Comparison of ENCODE assay signal across 9 mouse cellular contexts in genomic region chr1:192711779-192712348, GRCm38 (mm10). TPM values are rescaled to one million over a fixed set of nuclear protein-coding genes. Genes with fewer than 3 reads are reported as not detected.
A peak's percentile ranks its signal among the peaks of the same experiment; 100 is the strongest.
DNase-seq lines count a peak whose midpoint lies in the region; ATAC-seq and TF ChIP-seq lines count a peak whose summit lies in the region.
"Had no signal": no experiment of that assay in that cellular context is flagged by ENCODE, and none has a peak within 500 bp of the region (broad histone marks: within the 10 kb centered on the region; RNA-seq: fewer than 3 reads in every experiment).

No protein-coding gene starts in this region.

- no peak for ATAC-seq in intestine, postnatal 0 days
- ATAC-seq in intestine, embryonic 15.5 days: no peak

- no peaks in the 10 kb centered on the region for H3K27me3 ChIP-seq in intestine, postnatal 0 days (replicated peaks; ENCODE audit: control insufficient read depth, insufficient read depth, low read length)
- H3K27me3 ChIP-seq in intestine, embryonic 15.5 days (replicated peaks): no peaks in the 10 kb centered on the region
- H3K27me3 ChIP-seq: liver, embryonic 15.5 days had no signal

- H3K4me1 ChIP-seq in intestine, postnatal 0 days (replicated peaks; ENCODE audit: control insufficient read depth, insufficient read depth, low read length): no peaks in the 10 kb centered on the region
- H3K4me1 ChIP-seq in intestine, embryonic 15.5 days (replicated peaks): no peaks in the 10 kb centered on the region
- H3K4me1 ChIP-seq: liver, embryonic 15.5 days had no signal

- TF ChIP-seq CTCF in intestine, postnatal 0 days (IDR thresholded peaks at IDR 0.05; ENCODE audit: low read depth): peak; percentile 86

- no peaks in the 10 kb centered on the region for H3K9me3 ChIP-seq in intestine, postnatal 0 days (ENCODE audit: control insufficient read depth)
- no peaks in the 10 kb centered on the region for H3K9me3 ChIP-seq in intestine, embryonic 15.5 days
- H3K9me3 ChIP-seq: liver, embryonic 15.5 days had no signal

- 28% methylated on average over 3 of the region's 3 CpGs for WGBS in intestine, postnatal 0 days
- WGBS in intestine, embryonic 15.5 days: 32% methylated on average over 3 of the region's 3 CpGs

- no peak overlapping the region for H3K4me2 ChIP-seq in intestine, postnatal 0 days (replicated peaks; ENCODE audit: low read depth)
- no peak overlapping the region for H3K4me2 ChIP-seq in intestine, embryonic 15.5 days (replicated peaks)
- H3K4me2 ChIP-seq: liver, embryonic 15.5 days had no signal

- DNase-seq in MN1 (ENCODE audit: low spot score): peak; percentile 62
- peak; percentile 65 to 75 for DNase-seq in cerebellum, adult 18-20 months
- peak; percentile 28 for DNase-seq in gastrocnemius, postnatal 14 days
- peak; percentile 39 to 65 for DNase-seq in left cerebral cortex, adult 18-20 months (ENCODE audit: low spot score in 2 of 2)
- peak; percentile 57 for DNase-seq in neural tube, embryonic 10.5 days (ENCODE audit: extremely low spot score, low spot score)
- DNase-seq in thymus, postnatal 4 days: peak; percentile 77

- H3K4me3 ChIP-seq in intestine, postnatal 0 days (ENCODE audit: low read depth, low read length): no peak overlapping the region
- no peak overlapping the region for H3K4me3 ChIP-seq in intestine, embryonic 15.5 days (replicated peaks)
- H3K4me3 ChIP-seq: liver, embryonic 15.5 days had no signal

- intact Hi-C loops in gastrocnemius, postnatal 14 days (cut with DNase I; ENCODE audit: low total_unique reads): loop anchor here (5.0 kb wide), 2 partner anchors 115 to 520 kb away; partner anchors contain the start of gene Kcnh1

- H3K36me3 ChIP-seq in intestine, postnatal 0 days (ENCODE audit: control insufficient read depth, insufficient read depth): no peaks in the 10 kb centered on the region
- no peaks in the 10 kb centered on the region for H3K36me3 ChIP-seq in intestine, embryonic 15.5 days
- H3K36me3 ChIP-seq: liver, embryonic 15.5 days had no signal

- H3K9ac ChIP-seq in intestine, postnatal 0 days (ENCODE audit: low read depth, low read length): no peak overlapping the region
- no peak overlapping the region for H3K9ac ChIP-seq in intestine, embryonic 15.5 days
- H3K9ac ChIP-seq: liver, embryonic 15.5 days had no signal

- H3K27ac ChIP-seq in intestine, postnatal 0 days (ENCODE audit: low read depth, low read length): no peak overlapping the region
- H3K27ac ChIP-seq in intestine, embryonic 15.5 days: no peak overlapping the region
- H3K27ac ChIP-seq: liver, embryonic 15.5 days had no signal

RNA-seq across cellular contexts. Expression of gene Hhat, which starts 59.2 kb away (rescaled TPM):
- 4.5 and 4.8 TPM in 2 replicates for polyA plus RNA-seq in intestine, postnatal 0 days (2015; fragmentation: Nextera tagmentation; extraction: Ambion mirVana)
- polyA plus RNA-seq in intestine, embryonic 15.5 days (2015; fragmentation: Nextera tagmentation; extraction: Ambion mirVana): 9.2 and 9.7 TPM in 2 replicates
- total RNA-seq in gastrocnemius, postnatal 14 days (2021): 1 to 10 TPM; 1.4 to 2.0 TPM
- 1 to 10 TPM; 1.3 to 1.7 TPM for total RNA-seq in left cerebral cortex, adult 18-20 months (2021)
